Mouse (Mus musculus) heart, adult 8-10 months (tissue): Measurements from ENCODE around the gene Lig4. TPM values are rescaled to one million over a fixed set of nuclear protein-coding genes. Genes with fewer than 3 reads are reported as not detected.

Experiments used
- DNase-seq: peaks from one replicate; pipeline ENCODE4 v3.0.0; 2022; ENCODE audit warnings: low spot score
- total RNA-seq, 4 experiments: library from RNA; stranded (reverse); gene quantifications; 2 replicates each; pipeline ENCODE4 v1.2.4; 2022

Gene Lig4
- total RNA-seq, 4 experiments from 2014 or later = 4.6 to 6.3 (median 5.9) TPM

- DNase-seq = no peak
Measured at GRCm38 (mm10) chr8:9929746-9930445, 47.6 kb downstream of the Lig4 start.

Other genes with a start within 250 kb of the Lig4 start
- gene Fam155a, start 206.5 kb downstream of the Lig4 start, total RNA-seq = not detected
- gene Gm10217, start 113.4 kb downstream of the Lig4 start, total RNA-seq = not detected
- 1 to 10 TPM; 8.5 to 9.5 (median 9.2) TPM for gene Abhd13, start within 50 bp of the Lig4 start, total RNA-seq
- 1 to 10 TPM; 5.1 to 7.8 (median 5.7) TPM for gene Tnfsf13b, start 28.8 kb upstream of the Lig4 start, total RNA-seq
- 1 to 10 TPM in 3 of 4 experiments, under 1 TPM in 1; 0.50 to 4.1 (median 2.6) TPM for gene Myo16, start 176.2 kb upstream of the Lig4 start, total RNA-seq